Mouse (Mus musculus) ovary, postnatal 36 days (tissue): Measurements from ENCODE around the gene Ntan1.
"Not testable (repeated sequence)": the region's sequence is repeated elsewhere in the genome, so short reads cannot be mapped to it uniquely, and the experiment has no call there.

Experiments used
- DNase-seq: peaks from one replicate; pipeline ENCODE4 v3.0.0; 2022; ENCODE audit warnings: low spot score, mixed read lengths

The Ntan1 gene

DNA sequence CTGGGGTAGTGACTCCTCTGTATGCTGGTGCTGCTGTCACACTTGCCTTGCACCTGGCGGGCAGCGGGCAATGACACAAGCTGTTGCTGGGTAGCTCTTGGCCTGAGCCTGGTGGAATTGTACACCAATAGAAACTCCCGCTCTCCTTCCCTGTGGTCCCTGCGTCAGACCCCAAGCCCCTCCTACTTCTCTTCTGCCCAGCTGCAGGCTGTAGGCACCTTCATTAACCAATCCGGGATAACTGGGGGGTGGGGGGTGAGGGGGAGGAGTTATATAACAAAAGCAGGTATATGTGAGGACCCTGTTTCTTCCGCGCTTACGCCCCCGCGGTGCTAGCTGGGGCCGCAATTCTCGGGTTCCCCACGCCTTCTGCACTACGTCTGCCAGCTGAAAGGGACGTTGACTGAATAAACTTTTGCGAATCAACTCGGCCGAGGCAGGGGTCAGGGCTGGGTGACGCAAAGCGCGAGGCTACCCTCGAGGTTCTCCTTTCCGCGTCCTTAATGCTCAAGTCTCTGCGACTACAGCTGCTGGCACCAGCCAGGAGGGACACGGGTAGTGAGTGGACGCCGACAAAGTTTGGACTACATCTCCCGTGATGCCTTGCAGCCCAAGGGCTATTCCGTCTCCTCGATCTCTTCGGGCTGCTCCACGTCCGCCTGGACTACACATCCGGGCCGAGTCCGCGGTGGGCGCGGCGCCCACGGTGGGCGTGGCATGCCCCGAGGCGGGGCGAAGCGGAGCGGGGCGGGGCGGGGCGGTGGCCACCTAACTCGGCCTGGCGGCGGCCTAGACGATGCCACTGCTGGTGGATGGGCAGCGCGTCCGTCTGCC lies at the start of gene Ntan1:
Gene Ntan1, plus strand, starts transcription at position 286 of the 834 bp plus-strand sequence.
- peak; percentile 98 for DNase-seq

- not testable (repeated sequence) for DNase-seq
Observed at GRCm38 (mm10) chr16:13771603-13772002, 47.0 kb upstream of the Ntan1 start.

- DNase-seq = not testable (repeated sequence)
Observed at GRCm38 (mm10) chr16:13772051-13772450, 46.6 kb upstream of the Ntan1 start.

GRCm38 (mm10) chr16:13774011-13774410 lies 44.6 kb upstream of the Ntan1 start:
- DNase-seq = peak; percentile 19

GRCm38 (mm10) chr16:13774651-13775050 lies 44.0 kb upstream of the Ntan1 start:
- DNase-seq = not testable (repeated sequence)

DNA sequence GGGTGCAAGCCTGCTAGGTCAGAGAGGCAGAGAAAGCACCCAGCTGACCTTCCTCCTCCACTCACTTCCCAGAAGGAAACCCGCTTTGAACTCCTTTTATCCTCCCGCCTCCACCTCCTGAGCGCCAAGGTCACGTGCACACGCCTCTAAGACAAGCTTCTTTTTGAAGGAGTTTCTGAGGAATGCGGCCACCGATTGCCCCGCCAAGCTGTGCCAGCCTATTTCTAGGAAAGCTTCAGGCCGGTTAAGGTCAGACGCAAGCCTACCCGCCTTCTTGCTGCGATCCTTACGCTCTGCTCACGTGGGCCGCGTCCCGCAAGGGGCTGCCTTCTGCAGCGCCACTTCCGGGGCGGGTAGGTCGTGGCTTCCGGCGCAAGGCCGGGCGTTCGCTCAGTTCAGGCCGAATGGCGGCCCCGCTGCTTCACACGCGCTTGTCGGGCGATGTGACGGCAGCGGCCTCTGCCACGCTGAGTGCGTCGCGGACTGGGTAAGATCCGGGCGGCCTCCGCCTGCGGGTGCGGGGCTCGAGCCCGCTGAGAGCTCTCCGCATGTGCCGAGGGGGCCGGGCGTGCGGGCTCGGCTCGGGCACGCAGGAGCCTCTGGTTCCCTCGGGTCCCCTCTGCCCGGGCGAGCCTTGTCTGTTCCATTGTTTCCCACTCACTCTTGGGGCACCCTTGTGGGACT lies 38.1 kb upstream of the Ntan1 start, which contains the start of gene Rrn3:
Gene Rrn3, plus strand, starts transcription at position 356 of the 684 bp plus-strand sequence.
- peak; percentile 87 for DNase-seq

- no peak for DNase-seq
Observed at GRCm38 (mm10) chr16:13781216-13781615, 37.4 kb upstream of the Ntan1 start.

DNA sequence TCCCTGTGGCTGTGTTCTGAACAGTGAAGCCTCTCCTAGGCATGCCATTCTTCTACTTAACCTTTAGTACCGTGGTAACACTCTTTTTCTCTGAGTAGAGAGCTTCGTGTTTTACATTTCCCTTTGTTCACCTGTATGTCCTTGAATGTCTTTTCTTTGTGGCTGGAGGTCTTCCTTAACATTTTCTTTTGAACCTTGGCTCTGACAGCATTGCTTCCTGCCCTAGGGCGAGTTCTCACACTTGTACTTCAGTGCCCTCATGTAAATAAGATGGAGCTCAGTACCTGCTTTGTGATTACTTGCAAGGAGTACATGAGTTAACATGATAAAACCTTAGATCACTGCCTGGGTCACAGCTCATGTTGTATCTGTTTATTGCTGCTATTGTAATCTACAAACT lies 32.7 kb upstream of the Ntan1 start:
- no peak for DNase-seq

DNA sequence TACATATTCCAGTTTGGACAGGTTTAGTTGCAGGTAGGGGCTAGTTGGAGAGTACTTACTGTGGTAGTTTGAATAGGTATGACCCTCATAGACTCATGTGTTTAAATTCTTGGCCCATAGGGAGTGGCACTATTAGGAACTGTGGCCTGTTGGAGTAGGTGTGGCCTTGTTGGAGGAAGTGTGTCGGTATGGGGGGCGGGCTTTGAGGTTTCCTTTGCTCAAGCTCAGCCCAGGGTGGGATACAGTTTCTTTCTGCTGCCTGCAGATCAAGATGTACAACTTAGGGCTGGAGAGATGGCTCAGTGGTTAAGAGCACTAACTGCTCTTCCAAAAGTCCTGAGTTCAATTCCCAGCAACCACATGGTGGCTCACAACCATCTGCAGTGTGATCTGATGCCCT lies 25.2 kb upstream of the Ntan1 start:
- DNase-seq = not testable (repeated sequence)

GRCm38 (mm10) chr16:13796746-13797175 lies 21.9 kb upstream of the Ntan1 start:
- DNase-seq = no peak

- DNase-seq = no peak
Observed at GRCm38 (mm10) chr16:13801231-13801630, 17.4 kb upstream of the Ntan1 start.

DNA sequence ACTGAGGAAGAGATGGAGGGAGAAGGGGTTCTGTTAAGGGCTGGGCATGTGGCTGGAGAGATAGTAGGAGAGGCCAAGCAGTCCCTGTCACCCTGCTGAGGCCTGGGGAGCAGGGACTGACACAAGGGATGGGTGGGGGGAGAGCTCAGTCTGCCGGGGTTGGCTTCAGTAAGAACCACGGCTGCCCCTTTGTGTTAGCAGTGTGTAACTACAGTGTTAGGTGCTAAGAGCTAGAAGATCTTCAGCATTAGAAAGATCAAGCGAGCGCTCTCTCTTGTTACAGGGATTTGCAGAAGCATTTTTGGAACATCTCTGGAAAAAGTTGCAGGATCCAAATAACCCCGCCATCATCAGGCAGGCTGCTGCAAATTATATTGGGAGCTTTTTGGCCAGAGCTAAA lies 14.0 kb upstream of the Ntan1 start:
- no peak for DNase-seq

- DNase-seq = no peak
Observed at GRCm38 (mm10) chr16:13807616-13808015, 11.0 kb upstream of the Ntan1 start.

- no peak for DNase-seq
Observed at GRCm38 (mm10) chr16:13808410-13808809, 10.2 kb upstream of the Ntan1 start.

DNA sequence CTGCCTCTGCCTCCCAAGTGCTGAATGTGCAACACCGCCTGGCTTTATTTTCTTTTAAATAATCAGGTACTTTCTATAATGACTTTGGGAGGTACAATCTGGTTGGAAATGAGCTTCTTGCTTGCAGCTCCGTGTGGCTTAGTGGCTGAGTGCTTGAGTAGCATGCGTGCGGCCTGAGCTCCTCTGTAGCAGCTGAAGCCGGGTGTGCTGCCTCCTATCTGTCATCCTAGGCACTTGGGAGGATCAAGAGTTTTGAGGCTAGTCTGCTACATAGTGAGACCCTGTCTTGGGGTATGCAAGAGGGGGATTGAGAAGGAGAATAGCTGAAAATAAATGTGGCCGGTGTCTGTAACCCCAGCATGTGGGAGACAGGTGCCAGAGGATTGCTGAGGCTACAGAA lies 6.5 kb upstream of the Ntan1 start:
- no peak for DNase-seq

GRCm38 (mm10) chr16:13813200-13813599 lies 5.4 kb upstream of the Ntan1 start:
- no peak for DNase-seq

DNA sequence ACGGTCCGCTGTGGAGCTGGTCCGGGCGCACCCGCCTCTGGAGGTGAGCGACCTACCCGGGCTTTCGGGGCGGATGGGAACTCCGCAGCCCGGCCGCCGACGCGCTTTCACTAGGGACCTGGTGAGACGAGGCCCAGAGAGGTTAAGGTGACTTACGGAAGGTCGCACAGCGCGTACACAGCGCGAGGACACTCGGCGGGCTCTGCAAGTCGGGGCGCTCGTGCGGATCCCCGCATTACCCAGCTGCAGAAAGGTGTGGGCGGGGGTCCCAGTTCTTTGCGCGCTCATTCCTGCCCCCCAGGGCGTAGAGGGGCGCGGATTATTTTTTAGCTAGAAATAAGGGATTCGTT lies 724 bp downstream of the Ntan1 start:
- DNase-seq = no peak

- DNase-seq = no peak
Observed at GRCm38 (mm10) chr16:13819806-13820500, 1.3 kb downstream of the Ntan1 start.

- no peak for DNase-seq
Observed at GRCm38 (mm10) chr16:13820771-13821170, 2.1 kb downstream of the Ntan1 start.

GRCm38 (mm10) chr16:13825781-13826490 lies 7.3 kb downstream of the Ntan1 start:
- DNase-seq = no peak

DNA sequence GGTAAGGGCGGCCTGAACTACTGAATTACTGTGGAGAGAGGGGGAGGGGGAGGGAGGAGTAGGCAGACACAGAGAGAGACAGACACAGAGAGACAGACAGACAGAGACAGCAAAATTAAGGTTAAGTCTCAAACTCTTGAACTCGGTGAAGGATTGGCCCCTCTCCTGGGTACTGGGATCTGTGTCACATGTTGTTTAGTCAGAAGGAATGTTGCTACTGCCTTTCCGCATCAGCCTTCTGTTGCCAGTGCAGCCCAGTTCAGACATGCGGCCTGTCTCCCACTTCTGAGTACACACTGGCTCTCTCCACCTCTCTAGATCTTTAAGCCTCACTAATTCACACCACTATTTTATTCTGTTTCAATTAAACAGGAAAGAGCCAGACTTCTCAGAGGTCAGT lies 7.9 kb downstream of the Ntan1 start:
- no peak for DNase-seq

DNA sequence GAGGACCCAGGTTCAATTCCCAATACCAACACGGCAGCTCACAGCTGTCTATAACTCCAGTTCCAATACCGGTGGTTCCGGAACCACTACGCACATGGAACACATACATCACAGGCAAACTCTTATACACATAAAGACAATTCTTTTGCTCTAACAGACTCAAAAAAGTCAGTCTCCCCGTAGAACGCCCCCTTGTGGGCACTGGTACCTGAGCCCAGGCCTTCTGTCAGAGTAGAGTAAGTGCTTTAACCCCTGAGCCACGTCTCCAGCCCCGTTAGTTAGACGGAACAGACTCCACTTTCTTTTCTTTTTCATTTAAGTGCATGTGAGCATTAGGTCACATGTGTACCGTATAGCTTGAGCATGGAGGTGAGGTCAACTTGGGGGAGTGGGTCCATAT lies 11.8 kb downstream of the Ntan1 start:
- DNase-seq = no peak
